Mouse (Mus musculus): ENCODE measurements at regions not wholly inside any gene's neighbourhood (a gene's known extent, or its start where the extent isn't known, plus 50 kb on each side); places are given as distances from the start of the nearest gene placed in this dataset.

DNA sequence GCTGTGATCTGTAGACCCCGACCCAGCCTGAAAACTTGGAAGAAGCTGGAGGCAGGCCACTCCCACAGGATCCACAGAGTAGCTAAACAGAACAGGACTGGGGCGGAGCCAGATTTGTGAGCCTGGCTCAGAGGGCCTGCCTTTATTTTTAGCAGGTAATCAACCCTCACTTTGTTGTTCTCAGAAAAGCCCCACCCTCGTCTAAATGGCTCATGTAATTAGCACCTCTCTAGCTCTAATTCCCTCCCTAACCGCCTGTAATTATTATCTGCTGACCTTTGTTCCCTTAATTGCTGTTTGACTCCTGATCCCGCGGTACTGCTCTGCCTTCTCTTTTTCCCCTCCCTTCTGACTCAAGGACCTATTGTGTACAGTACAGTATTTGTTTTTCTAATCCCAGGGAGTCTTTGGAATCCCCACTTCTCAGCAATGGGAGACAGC, 95.6 kb upstream of the Bdnf start:
- DNase-seq (ENCODE audit: low spot score in 2 of 2), result no peak

DNA sequence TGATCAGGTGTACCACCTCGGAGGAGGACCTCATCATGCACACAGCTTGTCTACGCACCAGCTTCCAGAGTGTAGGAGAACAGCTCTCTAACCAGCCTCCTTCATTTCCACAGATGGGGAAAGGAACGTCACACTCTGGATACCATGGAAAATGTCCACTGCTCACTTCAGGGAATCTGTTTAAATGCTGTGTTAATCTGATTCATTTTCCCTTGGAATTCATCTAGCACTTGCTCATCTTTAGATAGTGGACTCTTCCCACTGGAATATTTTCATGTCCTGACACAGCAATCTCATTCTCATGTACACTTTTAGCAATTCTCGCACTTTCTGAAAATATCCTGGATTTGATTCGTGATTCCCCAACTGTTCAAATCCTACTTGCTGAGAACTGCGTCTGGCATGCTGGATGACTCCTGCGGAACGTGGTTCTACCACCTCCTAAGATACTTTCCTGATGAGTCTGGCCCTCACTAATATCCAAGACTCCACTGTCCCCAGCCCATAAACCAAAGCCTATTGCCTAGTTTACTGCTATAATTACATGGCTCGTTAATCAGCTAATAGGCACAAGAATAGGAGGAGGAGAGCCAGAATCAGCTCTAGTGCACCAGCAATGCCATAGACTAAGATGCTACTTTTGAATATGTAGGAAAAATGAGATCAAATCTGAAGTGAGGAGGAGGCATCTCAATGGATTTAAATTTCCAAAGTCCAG, 56.0 kb upstream of the Bdnf start:
- DNase-seq (ENCODE audit: low spot score in 2 of 2), result peak in 1 of 2 experiments; percentile 71

- peak; percentile 28 to 62 for DNase-seq (ENCODE audit: low spot score in 2 of 2)
Observed at GRCm38 (mm10) chr2:109619676-109620075, 54.8 kb upstream of the Bdnf start.

DNA sequence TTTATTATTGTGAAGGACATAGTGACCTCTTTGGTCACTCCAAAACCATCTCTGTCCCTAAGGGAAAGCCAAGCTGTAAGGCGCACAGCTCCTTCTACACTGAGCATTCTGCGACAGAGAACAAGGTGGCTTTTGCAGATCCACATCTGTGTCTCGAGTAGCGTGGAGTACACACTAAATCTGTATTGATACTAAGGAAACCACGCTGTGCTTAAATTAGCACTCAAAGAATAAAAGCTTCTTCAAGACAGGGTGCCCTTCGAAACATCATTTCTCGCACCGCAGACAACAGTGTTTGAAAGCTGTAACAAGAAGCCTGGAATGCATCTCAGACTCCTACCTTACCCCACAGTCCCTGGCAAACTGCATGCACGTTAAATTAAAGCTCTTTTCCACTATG, 52.9 kb upstream of the Bdnf start:
- no peak for DNase-seq (ENCODE audit: low spot score in 2 of 2)

Measured in frontal cortex, postnatal 36 days (tissue).